Mouse (Mus musculus): ENCODE measurements at regions not wholly inside any gene's neighbourhood (a gene's known extent, or its start where the extent isn't known, plus 50 kb on each side); places are given as distances from the start of the nearest gene placed in this dataset.

DNA sequence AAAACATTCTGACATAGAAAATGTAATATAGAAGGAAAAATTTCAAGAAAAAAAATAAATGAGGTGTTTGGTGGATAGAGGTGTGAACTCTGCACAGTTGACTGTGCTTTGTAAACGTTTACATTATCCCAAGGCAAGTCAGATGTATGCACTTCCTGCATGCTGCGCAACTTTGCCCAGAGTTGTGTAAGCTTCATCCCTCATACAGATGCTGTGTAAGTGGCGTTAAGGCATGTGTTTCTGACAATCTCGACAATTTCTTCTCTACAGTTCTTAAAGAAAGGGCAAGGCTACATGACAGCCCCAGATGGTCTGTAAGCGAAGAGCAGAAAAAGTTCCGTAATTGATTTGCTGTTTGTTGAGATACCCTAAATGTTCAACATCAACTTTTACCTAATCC, 476.6 kb upstream of the Pitx2 start:
- no peak for DNase-seq (ENCODE audit: low spot score)

DNA sequence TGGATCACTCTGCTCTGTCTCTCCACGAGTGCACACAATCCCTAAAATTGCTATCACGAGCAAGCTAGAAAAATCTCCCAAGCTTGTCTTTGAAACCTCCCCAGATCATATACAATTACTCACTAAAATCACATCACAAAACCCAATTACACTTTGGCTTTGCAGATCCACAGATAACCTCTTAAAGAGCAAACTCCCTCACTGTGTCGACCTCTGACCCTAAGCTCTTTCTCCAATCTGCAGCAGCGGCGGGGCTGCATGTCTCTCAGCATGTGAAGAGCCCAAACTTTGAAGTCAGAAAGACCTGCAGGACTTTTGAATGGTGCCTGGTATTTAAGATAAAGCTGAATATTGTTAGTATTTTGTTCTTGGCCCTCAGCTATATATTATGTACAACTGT, 479.4 kb upstream of the Pitx2 start:
- no peak for DNase-seq (ENCODE audit: low spot score)

DNA sequence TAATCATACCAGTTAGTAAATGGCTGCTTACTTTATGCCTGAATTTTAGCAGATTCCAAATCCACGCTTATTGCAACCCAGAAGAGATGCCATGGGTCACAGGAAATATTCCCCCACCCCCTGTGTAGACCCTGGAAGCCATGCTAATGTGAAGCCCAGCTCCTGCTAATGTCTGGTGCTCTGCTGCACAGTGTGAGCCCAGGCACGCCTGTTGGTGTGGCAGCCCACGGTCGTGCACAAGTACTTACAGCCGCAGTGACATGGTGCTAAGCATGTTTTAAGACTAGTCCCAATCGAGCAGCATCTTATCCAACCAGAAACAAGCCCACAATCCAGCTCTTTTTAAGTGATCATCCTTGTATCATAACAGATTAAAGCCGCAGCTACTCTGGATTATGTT, 480.5 kb upstream of the Pitx2 start:
- DNase-seq (ENCODE audit: low spot score): no peak

DNA sequence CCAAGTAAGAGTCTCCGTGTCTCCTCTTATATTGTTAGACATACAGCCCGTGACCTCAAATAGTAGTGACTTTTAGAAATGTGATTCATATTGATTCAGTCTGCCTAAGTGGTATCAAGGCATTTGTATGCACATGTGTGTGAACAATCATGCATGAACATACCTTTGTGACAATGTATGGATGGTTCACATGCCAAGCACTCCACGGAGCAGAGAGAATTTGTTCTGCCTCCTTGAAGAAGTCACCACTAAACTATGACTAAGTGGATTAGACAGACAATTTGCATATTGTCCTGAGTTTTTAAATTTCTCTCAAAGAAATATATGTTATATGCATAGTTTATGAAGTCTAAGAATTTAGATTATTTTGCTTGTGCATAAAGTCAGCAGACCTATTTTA, 492.4 kb upstream of the Pitx2 start:
- DNase-seq (ENCODE audit: low spot score): no peak

DNA sequence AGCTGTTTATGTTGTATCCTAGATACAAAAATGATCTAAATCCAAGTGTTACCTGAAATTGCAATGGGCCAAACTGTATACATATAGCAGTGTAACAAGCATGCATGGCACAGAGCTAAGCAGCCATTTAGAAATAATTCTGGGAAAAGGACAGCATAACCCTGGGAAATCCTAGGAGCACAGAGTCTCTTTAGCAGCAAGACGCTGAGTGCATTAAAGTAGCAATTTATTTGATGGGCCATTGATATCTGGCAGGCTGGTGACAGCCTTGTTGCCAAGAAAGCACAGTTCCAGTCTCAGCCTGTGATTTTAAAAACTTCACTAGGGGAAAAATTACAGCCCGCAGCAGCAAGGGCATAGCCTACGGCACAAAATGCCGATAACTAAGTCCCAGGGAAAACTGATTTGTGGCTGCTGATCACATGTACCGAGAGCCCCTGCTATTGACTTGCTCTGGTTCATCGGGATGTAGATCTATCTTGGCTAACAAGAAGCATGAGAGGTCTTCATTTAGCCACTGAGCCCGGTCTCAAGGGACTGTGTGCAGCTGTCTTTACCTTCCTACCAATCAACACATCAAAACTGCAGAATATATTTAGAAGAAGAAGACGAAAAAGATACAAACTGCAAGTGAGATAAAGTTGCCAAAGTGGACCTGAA, 531.1 kb upstream of the Pitx2 start:
- no peak for DNase-seq (ENCODE audit: low spot score)

DNA sequence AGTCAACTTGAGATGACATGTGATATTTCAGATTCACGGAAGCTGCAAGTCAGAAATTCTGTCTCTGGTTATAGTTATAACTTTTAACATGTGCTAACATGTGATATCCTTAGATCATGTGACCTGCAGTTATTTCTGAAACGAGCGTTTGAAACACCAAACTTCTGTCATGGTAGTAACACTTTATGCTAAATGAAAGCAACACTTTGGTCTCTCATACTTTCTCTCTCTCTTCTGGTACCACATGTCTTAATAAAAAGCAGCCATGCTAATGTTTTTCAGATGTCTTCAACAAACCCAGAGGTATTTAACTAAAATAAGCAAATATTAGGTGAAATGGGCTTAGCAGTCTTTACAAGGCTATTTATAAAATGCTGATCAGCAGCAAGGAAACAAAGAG, 534.5 kb upstream of the Pitx2 start:
- no peak for DNase-seq (ENCODE audit: low spot score)

DNA sequence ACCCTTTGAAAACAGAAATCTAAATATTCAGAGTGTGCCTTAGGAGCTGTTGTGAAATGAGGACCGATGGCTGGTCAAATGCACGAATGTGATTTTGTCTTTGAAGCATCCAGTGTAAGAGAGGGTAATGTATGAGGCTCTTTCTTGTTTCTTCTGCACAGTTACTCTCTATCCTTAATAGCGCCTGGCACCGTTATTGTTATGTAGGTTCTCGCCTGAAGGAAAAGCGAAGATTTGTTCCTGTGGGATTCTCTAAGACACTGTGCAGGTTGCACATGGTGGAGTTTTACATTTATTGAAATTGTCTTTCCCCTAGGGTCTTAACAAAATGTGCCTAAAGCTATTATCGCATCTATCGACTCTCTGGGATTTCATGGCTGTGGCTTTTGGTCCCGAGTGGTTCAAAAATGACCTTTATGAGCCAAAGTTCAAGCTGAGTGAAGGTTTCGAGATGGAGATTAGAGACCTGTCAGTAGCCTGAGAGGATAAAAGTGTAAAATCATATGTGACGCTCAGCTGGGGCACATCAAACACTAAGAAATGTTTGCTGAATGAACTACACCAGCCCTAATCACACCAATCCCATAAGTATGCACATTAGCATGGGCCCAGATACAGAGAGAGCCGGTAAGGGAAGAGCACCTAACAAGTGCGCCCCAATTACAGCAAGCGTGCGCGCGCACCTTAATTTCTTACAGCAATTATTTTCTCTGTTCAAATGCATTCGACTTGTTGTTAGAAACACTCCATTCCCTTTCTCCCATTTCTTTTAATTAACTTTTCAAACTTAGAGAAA, 562.5 kb upstream of the Pitx2 start:
- no peak for DNase-seq (ENCODE audit: low spot score)

DNA sequence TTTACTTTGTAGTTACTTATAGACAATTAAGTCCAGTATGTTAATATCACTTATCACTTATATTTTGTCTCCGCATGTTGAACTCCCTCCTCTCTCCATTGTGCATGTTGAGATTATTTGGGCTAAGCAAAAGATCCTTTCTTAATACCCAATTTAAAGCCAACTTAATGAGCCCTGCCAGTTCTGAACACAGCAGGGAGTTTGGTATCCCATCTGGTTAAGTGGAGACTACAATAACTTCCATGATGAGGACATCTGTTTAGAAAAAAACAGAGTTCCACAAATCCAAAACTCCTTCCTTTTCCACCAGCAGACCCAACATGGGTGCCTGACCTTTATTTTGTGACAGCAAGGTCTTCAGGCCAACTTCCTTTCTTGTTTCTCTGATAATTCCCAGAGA, 572.0 kb upstream of the Pitx2 start:
- no peak for DNase-seq (ENCODE audit: low spot score)

DNA sequence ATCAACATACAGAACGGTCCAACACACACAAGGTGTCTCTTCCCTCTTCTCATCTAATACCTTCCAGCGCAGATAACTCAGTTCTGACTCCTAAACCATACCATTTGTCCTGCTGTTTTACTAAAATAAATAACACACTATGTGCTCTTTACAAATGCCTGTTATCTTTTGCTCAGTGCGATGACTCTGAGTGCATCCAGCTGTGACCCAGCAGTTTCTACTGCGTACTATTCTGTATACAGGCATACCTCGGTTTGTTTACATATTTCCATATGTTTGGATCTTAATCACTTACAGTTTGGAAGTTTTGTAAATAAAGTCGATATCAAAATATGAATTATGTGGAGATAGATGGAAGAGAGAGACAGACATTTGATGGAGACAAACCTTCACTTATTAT, 583.0 kb upstream of the Pitx2 start:
- DNase-seq (ENCODE audit: low spot score): no peak

DNA sequence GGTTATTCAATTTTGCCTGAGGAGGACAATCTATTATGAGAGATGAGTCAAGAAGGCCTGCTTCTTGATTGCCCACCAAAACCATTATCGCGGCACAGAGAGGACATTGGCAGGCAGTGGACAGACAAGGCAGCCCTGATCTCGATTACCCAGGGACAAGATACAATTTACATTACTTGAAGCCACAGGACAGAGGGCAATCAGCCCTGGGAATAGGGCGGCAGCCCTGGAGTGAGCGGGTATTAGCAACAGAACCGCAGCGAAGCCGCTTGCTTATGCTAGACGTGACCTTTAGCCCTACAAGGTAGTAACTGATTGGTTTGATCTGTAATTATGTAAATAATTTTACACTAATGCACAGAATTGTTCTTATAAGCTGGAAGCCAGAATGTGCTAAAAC, 586.0 kb upstream of the Pitx2 start:
- DNase-seq (ENCODE audit: low spot score): no peak

DNA sequence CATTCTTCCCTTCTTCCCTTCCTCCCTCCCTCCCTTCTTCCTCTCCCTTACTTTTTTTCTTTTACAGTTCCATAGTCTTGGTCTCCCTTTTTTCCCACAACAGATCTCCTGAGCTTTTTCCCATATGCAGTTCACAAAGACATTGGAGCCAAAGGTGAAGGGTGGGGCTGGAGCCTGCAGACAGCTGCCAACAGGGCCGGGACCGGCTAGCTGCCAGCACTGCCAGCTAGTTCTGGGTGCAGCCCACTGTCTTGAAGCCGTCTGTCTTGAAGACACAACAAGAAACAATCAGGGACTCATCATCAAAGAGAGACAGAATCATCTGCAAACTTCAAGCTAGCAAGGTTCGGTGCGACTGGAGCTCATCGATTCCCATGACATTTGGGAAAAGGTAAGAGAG, 588.9 kb upstream of the Pitx2 start:
- no peak for DNase-seq (ENCODE audit: low spot score)

DNA sequence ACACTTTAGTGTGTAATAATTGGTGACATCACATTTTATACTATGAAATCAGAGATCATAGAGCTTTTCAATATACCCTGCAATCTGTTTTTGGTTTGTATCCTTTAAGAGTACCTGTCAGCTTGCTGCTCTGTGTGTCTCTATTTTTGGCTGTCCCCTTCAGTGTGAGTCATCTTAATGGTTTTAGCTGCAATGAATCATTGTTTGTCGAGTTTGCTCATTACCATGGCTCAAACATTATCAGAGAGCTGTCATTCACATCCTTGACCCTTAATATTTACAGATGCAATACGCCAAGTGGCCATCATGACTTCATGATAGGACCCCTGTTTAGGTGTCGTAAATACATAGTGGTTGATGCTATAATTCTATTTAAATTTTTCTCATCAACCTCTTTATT, 591.0 kb upstream of the Pitx2 start:
- no peak for DNase-seq (ENCODE audit: low spot score)

DNA sequence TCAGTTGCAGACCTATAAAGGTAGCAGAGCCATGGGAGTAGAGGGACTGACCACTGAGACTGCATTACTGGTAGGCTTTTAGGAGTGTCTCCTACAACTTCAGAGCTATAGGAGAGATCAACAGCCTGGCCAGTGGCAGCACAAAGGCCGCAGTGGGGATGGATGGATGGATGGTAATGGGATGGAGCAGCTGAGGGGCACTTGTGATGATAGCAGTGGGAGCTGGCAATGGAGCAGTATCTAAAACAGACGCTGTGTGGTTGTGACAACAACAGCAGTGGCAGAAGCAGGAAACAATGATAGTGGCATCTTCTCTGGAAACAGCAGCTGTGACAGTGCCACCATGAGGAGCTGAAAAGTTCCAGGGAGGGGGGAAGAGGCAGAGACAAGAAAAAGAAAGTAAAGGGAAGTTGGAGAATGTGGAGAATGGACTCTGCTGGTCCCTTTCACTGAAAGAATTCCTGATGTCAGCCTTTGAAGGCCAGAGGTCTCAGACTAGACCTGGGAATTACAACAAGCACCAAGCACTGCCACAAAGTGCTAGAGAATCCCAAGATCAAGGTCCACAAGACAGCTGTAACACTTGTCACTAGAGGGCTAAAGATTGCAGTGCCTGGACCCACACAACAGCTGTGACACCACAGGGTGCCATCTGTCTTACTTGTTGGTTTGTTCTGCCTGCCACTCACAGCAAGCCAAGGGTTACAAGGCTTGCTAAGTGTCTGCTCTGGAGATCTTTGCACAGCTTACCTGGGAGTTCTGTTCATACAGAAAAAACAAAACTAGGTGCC, 624.1 kb upstream of the Pitx2 start:
- DNase-seq (ENCODE audit: low spot score): no peak

DNA sequence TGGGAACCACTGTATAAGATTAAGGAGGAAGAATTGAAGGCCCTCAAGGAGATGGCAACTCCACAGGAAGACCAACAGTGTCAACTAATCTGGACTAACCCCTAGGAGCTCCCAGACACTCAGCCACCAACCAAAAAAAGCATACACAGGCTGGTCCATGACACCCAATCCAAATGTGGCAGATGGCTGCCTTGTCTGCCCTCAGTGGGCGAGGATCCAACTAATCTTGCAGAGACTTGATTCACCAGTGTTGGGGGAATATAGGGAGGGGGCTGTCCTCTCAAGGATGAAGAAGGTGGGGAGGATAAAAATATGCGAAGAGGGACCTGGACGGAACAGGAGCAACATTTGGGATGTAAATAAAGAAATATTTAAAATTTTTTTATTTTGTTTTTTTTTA, 629.1 kb upstream of the Pitx2 start:
- no peak for DNase-seq (ENCODE audit: low spot score)

DNA sequence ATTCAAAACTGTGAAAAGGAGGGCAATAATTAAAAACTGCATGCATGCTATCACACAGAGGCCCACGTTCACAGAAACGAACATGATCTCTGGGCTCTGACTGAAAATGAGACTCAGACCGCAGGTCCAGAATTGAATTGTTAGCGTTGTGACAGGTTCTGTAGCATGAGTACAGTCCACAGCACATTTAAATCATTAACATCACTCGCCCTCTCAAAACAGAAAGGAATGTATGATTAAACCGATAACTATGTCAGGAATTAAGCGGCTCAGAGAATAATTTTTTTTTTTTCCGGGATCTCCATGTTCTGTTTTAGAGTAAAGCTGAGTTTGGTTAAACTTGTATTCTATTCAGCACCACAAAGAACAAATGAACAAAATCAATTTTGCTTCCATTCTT, 634.3 kb upstream of the Pitx2 start:
- DNase-seq (ENCODE audit: low spot score): no peak

DNA sequence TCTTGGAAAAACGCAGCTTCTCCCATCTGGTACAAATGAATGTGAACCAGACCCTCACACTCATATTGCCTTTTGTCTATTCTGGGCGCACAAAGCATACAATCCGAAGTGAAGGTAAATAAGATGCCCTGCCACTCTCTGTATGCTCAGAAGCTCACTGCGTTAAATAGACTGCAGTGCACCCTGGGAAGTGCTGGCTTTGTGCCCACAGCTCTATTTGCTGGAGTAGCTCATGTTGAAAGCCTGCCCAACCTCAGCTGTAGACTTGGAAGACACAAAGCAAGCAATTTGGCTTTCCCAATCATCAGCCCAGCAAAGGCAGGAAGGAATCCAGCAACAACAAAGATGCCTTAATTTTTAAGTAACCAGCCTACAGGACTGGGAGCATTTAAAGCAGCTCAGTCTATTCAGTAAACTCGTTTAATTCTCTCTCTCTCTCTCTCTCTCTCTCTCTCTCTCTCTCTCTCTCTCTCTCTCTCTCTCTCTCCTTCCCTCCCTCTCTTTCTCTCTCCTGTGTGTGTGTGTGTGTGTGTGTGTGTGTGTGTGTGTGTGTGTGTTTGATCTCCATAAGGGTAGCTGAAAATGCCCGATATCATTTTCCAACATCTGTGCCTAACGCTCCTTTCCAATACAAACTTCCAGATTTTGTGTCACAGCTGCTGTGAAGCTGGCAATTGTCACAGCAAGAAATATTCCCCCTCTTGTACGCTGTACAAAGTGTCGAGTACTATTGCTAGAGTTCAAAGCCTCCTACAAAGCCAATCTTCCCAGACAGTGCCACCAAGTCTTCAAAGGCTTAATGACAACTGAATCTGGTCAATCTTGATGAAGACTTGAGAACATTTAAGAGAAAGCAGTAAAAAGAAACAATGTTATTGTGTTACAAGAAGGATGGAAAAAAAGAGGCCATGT, 650.5 kb upstream of the Fam241a start:
- peak; percentile 81 for DNase-seq (ENCODE audit: low spot score)

DNA sequence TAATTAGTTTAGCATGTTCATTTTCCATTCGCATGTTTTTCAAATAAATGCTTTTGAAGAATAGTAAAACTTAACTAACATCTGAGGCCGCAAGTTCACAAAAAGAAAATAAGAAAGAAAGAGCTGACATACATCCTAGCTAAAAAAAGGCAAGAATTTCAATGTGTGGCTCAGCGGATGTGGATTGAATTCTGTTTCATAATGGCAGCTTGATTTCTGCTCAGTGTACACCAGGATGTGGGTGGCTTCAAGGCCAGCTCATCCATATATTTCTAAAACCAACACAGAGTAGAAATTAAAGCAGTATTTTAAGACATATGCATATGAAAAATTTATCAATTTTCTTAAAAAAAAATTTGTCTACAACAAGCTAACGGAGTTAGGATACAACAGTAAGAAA, 629.3 kb upstream of the Fam241a start:
- no peak for DNase-seq (ENCODE audit: low spot score)

DNA sequence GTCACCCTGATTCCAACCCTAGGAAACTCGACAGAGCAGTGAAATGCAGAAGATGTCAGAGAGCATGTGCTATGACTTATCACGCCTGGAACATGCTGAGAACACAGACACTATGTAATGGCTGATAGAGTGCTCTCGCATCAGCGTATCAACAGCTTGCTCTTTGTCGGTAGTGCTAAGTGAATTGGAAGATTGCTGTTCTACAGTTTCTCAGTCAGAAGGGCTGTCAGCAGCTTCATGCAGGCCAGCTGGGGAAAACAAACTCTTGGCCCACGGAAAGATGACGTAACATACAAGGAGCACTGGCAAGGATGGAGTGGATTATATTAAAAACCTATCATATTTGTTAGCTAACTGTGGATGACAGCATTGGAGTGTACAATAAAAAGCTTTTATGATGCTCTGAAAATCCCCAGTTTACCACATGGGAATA, 624.6 kb upstream of the Fam241a start:
- DNase-seq (ENCODE audit: low spot score): peak; percentile 49

DNA sequence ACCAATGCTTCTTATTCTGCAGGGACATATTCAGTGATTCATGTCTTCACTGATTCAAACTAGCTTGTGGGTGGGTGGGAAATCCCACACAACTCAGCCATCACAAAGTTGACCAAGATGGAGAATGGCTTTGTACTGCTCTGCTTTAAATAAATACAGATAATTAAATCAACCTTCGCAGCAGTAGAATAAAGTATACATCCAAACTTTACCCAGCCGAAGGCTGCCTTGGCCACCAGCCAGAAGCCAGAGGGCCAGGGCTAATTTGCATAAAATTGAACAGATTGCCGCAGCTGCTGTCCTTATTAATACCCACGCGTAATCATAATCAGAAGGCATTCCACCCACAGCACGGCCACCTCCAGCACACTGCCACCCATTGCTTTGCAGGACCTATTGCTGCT, 623.8 kb upstream of the Fam241a start:
- peak; percentile 57 for DNase-seq (ENCODE audit: low spot score)

DNA sequence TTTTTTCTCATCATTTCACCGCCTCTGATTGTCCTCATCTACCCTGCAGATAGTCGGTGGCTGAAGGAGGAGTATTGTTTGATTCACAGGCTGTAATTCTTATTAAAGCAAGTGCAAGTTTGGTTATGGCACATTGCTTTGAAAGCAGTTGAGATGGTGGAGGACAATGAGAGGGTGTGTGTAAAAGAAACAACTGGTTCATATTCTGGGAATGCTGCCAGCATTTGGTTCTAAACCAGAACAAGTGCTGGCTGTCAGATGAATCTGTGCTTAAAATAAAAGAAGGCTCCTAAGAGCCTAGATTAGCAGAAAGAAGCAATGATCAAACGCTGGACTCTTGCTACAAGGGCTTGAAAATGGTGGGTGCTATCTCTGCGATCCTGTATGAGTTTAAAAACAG, 622.7 kb upstream of the Fam241a start:
- peak; percentile 56 for DNase-seq (ENCODE audit: low spot score)

DNA sequence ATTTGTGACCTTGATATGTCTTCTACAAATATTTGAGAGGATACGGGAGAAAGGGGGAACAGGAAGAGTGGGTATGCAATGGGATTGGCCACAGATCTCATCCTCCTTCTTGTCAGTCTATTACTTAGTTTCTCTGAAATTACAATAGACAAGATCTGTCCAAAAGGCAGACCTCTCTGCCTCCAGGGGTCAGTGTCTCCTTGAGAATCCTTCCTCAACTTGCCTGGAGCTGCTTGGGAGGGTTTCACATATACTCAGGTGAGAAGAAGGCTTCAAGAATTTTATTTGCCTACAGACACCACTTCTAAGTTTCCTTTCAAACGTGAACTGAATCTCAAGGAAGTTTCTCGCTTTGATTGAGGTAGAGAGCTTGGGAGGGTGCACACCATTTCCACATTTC, 575.0 kb upstream of the Fam241a start:
- no peak for DNase-seq (ENCODE audit: low spot score)

DNA sequence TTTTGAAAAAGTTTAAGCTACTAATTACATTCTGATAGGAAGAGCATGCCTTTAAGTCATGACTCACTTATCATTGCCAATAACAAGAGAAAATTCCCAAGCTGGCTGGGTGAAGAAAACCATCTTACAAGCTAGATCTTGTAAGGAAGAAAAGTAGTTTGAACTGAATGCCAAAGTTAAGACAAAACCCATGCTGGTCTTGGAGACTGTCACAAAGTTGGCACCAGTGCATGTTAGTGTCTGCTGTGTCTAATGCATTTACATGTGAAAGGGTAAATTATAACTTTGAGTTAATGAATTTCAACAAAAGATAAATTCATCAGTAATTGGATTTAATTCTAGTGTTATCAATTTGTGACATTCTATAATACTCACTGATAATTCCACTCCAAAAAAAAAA, 533.6 kb upstream of the Fam241a start:
- no peak for DNase-seq (ENCODE audit: low spot score)

All from layer of hippocampus, adult 11-12 months (tissue).